Mouse (Mus musculus): ENCODE data around the gene Acox1. TPM values are rescaled to one million over a fixed set of nuclear protein-coding genes. Genes with fewer than 3 reads are reported as not detected.

Acox1 gene
- polyA plus RNA-seq, 1 experiment from 2014 or later = 35.9 TPM

GRCm38 (mm10) chr11:116208660-116209059 lies 9.8 kb upstream of the Acox1 start:
- Histone ChIP-seq H3K27ac (no peak overlapping the region), H3K27me3 (no peaks in the 10 kb centered on the region), H3K4me1 (no peaks in the 10 kb centered on the region), H3K4me3 (replicated peaks) (no peak overlapping the region), H3K9ac (no peak overlapping the region), H3K4me2 (no peak overlapping the region), H3K36me3 (peaks cover 40% of the 10 kb centered on the region), H3K9me3 (replicated peaks) (no peaks in the 10 kb centered on the region)
- 87% methylated on average over 3 of the region's 3 CpGs for WGBS
- ATAC-seq (replicated peaks; ENCODE audit: low FRiP score) = no peak

GRCm38 (mm10) chr11:116206678-116207077 lies 7.8 kb upstream of the Acox1 start:
- no peaks in the 10 kb centered on the region for H3K27me3 ChIP-seq
- H3K27ac ChIP-seq = no peak overlapping the region
- H3K4me3 ChIP-seq (replicated peaks) = no peak overlapping the region
- no peak for ATAC-seq (replicated peaks; ENCODE audit: low FRiP score)
- peaks cover 41% of the 10 kb centered on the region for H3K36me3 ChIP-seq
- no peaks in the 10 kb centered on the region for H3K4me1 ChIP-seq
- no peak overlapping the region for H3K9ac ChIP-seq
- no peak overlapping the region for H3K4me2 ChIP-seq
- H3K9me3 ChIP-seq (replicated peaks) = no peaks in the 10 kb centered on the region
- 74% methylated on average over 4 of the region's 4 CpGs for WGBS

- no peak overlapping the region for H3K4me2 ChIP-seq
- H3K27me3 ChIP-seq = no peaks in the 10 kb centered on the region
- no peak for ATAC-seq (replicated peaks; ENCODE audit: low FRiP score)
- no peak overlapping the region for H3K9ac ChIP-seq
- H3K36me3 ChIP-seq = peaks cover 41% of the 10 kb centered on the region
- 84% methylated on average over 3 of the region's 3 CpGs for WGBS
- H3K27ac ChIP-seq = no peak overlapping the region
- H3K9me3 ChIP-seq (replicated peaks) = no peaks in the 10 kb centered on the region
- no peak overlapping the region for H3K4me3 ChIP-seq (replicated peaks)
- H3K4me1 ChIP-seq = peaks cover 7% of the 10 kb centered on the region
These were observed 4.3 kb upstream of the Acox1 start for GRCm38 (mm10) chr11:116203150-116203549.

- 84% methylated on average over 2 of the region's 2 CpGs for WGBS
These were observed 2.3 kb upstream of the Acox1 start for GRCm38 (mm10) chr11:116201151-116201550.

GRCm38 (mm10) chr11:116198132-116198531 lies 713 bp downstream of the Acox1 start:
- Histone ChIP-seq H3K27ac (peak overlapping the region; percentile 99), H3K4me1 (peaks cover 24% of the 10 kb centered on the region), H3K9me3 (replicated peaks) (no peaks in the 10 kb centered on the region), H3K9ac (peak overlapping the region; percentile 69), H3K4me3 (replicated peaks) (peak overlapping the region; percentile 90), H3K27me3 (no peaks in the 10 kb centered on the region), H3K36me3 (peaks cover 14% of the 10 kb centered on the region; the same call in 1 of the 2 replicates), H3K4me2 (peak overlapping the region; percentile 85)
- no peak for ATAC-seq (replicated peaks; ENCODE audit: low FRiP score)
- WGBS = 22% methylated on average over 13 of the region's 13 CpGs

More at GRCm38 (mm10) chr11:116201151-116201550, 2.3 kb upstream of the Acox1 start:
- Histone ChIP-seq H3K36me3 (peaks cover 34% of the 10 kb centered on the region), H3K4me3 (replicated peaks) (no peak overlapping the region), H3K27me3 (no peaks in the 10 kb centered on the region), H3K4me2 (no peak overlapping the region), H3K27ac (no peak overlapping the region), H3K9ac (no peak overlapping the region), H3K4me1 (peaks cover 17% of the 10 kb centered on the region), H3K9me3 (replicated peaks) (no peaks in the 10 kb centered on the region)
- no peak for ATAC-seq (replicated peaks; ENCODE audit: low FRiP score)

GRCm38 (mm10) chr11:116197584-116197906 lies 1.3 kb downstream of the Acox1 start:
- peaks cover 14% of the 10 kb centered on the region; the same call in 1 of the 2 replicates for H3K36me3 ChIP-seq
- no peaks in the 10 kb centered on the region for H3K27me3 ChIP-seq
- no peak for ATAC-seq (replicated peaks; ENCODE audit: low FRiP score)
- peak overlapping the region; percentile 69; the same call in 1 of the 2 replicates for H3K9ac ChIP-seq
- no peak overlapping the region for H3K27ac ChIP-seq
- H3K4me3 ChIP-seq (replicated peaks) = peak overlapping the region; percentile 90; the same call in 1 of the 2 replicates
- WGBS = 89% methylated on average over 6 of the region's 6 CpGs
- peak overlapping the region; percentile 85 for H3K4me2 ChIP-seq
- no peaks in the 10 kb centered on the region for H3K9me3 ChIP-seq (replicated peaks)
- peaks cover 24% of the 10 kb centered on the region for H3K4me1 ChIP-seq

GRCm38 (mm10) chr11:116196866-116197583 lies 1.8 kb downstream of the Acox1 start:
- WGBS = 95% methylated on average over 18 of the region's 18 CpGs
- Histone ChIP-seq H3K4me3 (replicated peaks) (0 out of 2 replicates have a peak overlapping the region, but pooled peaks have one; percentile 90), H3K4me2 (peak overlapping the region; percentile 85), H3K9ac (no peak overlapping the region), H3K36me3 (peaks cover 14% of the 10 kb centered on the region; the same call in 1 of the 2 replicates), H3K4me1 (peaks cover 24% of the 10 kb centered on the region), H3K27ac (no peak overlapping the region), H3K9me3 (replicated peaks) (no peaks in the 10 kb centered on the region), H3K27me3 (no peaks in the 10 kb centered on the region)
- no peak for ATAC-seq (replicated peaks; ENCODE audit: low FRiP score)

GRCm38 (mm10) chr11:116196336-116196735 lies 2.5 kb downstream of the Acox1 start:
- Histone ChIP-seq H3K27me3 (no peaks in the 10 kb centered on the region), H3K4me1 (peaks cover 24% of the 10 kb centered on the region), H3K4me3 (replicated peaks) (no peak overlapping the region), H3K9me3 (replicated peaks) (no peaks in the 10 kb centered on the region), H3K27ac (no peak overlapping the region), H3K9ac (no peak overlapping the region), H3K4me2 (no peak overlapping the region), H3K36me3 (peaks cover 16% of the 10 kb centered on the region)
- WGBS = 85% methylated on average over 3 of the region's 3 CpGs
- no peak for ATAC-seq (replicated peaks; ENCODE audit: low FRiP score)

GRCm38 (mm10) chr11:116195252-116195651 lies 3.6 kb downstream of the Acox1 start:
- Histone ChIP-seq H3K27me3 (no peaks in the 10 kb centered on the region), H3K9me3 (replicated peaks) (no peaks in the 10 kb centered on the region), H3K36me3 (peaks cover 21% of the 10 kb centered on the region), H3K9ac (no peak overlapping the region), H3K4me2 (no peak overlapping the region), H3K4me3 (replicated peaks) (no peak overlapping the region), H3K4me1 (peaks cover 24% of the 10 kb centered on the region), H3K27ac (0 out of 2 replicates have a peak overlapping the region, but pooled peaks have one; percentile 9)
- ATAC-seq (replicated peaks; ENCODE audit: low FRiP score) = no peak
- WGBS = 63% methylated on average over 5 of the region's 5 CpGs

- H3K4me2 ChIP-seq = no peak overlapping the region
- H3K9ac ChIP-seq = no peak overlapping the region
- H3K27me3 ChIP-seq = no peaks in the 10 kb centered on the region
- WGBS = 93% methylated on average over 8 of the region's 8 CpGs
- peaks cover 26% of the 10 kb centered on the region for H3K36me3 ChIP-seq
- ATAC-seq (replicated peaks; ENCODE audit: low FRiP score) = no peak
- H3K27ac ChIP-seq = 0 out of 2 replicates have a peak overlapping the region, but pooled peaks have one; percentile 9
- H3K4me1 ChIP-seq = peaks cover 22% of the 10 kb centered on the region
- H3K9me3 ChIP-seq (replicated peaks) = no peaks in the 10 kb centered on the region
- no peak overlapping the region for H3K4me3 ChIP-seq (replicated peaks)
These were observed 4.2 kb downstream of the Acox1 start for GRCm38 (mm10) chr11:116194619-116195018.

GRCm38 (mm10) chr11:116187226-116187930 lies 11.5 kb downstream of the Acox1 start:
- no peak for ATAC-seq (replicated peaks; ENCODE audit: low FRiP score)
- Histone ChIP-seq H3K27me3 (no peaks in the 10 kb centered on the region), H3K9ac (no peak overlapping the region), H3K9me3 (replicated peaks) (no peaks in the 10 kb centered on the region), H3K4me2 (no peak overlapping the region), H3K4me1 (0 out of 2 replicates have a peak, but pooled peaks cover 2% of the 10 kb centered on the region), H3K27ac (0 out of 2 replicates have a peak overlapping the region, but pooled peaks have one; percentile 22), H3K36me3 (peaks cover 71% of the 10 kb centered on the region), H3K4me3 (replicated peaks) (no peak overlapping the region)
- 66% methylated on average over 11 of the region's 11 CpGs for WGBS

GRCm38 (mm10) chr11:116186360-116186759 lies 12.5 kb downstream of the Acox1 start:
- ATAC-seq (replicated peaks; ENCODE audit: low FRiP score) = no peak
- no peak overlapping the region for H3K4me3 ChIP-seq (replicated peaks)
- no peaks in the 10 kb centered on the region for H3K9me3 ChIP-seq (replicated peaks)
- H3K27ac ChIP-seq = 0 out of 2 replicates have a peak overlapping the region, but pooled peaks have one; percentile 18
- H3K36me3 ChIP-seq = peaks cover 79% of the 10 kb centered on the region
- 88% methylated on average over 11 of the region's 11 CpGs for WGBS
- H3K4me2 ChIP-seq = no peak overlapping the region
- H3K9ac ChIP-seq = no peak overlapping the region
- H3K4me1 ChIP-seq = 0 out of 2 replicates have a peak, but pooled peaks cover 2% of the 10 kb centered on the region
- no peaks in the 10 kb centered on the region for H3K27me3 ChIP-seq
